Mouse (Mus musculus): Measurements from ENCODE around the gene Fam83e.

GRCm38 (mm10) chr7:45682144-45683126 is 38.6 kb upstream of the Fam83e start:
- TF ChIP-seq POLR2A (IDR thresholded peaks at IDR 0.05; ENCODE audit: insufficient read length, low read depth), result no peak
- no peak for TF ChIP-seq SRF (IDR thresholded peaks at IDR 0.05; ENCODE audit: control insufficient read depth, insufficient read length, low read depth)
- TF ChIP-seq POLR2AphosphoS2 (IDR thresholded peaks at IDR 0.05; ENCODE audit: insufficient read length, low read depth), result no peak
- TF ChIP-seq USF1 (IDR thresholded peaks at IDR 0.05; ENCODE audit: low read depth), result no peak

Data from myocyte (in vitro differentiated cells).